Mouse (Mus musculus) neural tube, embryonic 13.5 days (tissue): ENCODE measurements around the gene Arhgef10l. TPM values are rescaled to one million over a fixed set of nuclear protein-coding genes. Genes with fewer than 3 reads are reported as not detected.

Source experiments
- ATAC-seq: fragments of 200-750 bp; cut with Nextera tagmentation; 2 replicates; pipeline ENCODE4 v1.8.0; 2017; ENCODE audit warnings: low read depth, mild to moderate bottlenecking, moderate TSS enrichment, moderate library complexity
- H3K27ac ChIP-seq: fragments of 300-500 bp; sonication (generic); replicated peaks from 2 replicates; pipeline ENCODE4 v1.5.1; 2015; ENCODE audit warnings: moderate library complexity, mild to moderate bottlenecking, inconsistent platforms
- H3K27me3 ChIP-seq: fragments of 300-500 bp; sonication (generic); 2 replicates; pipeline ENCODE4 v1.6.1; 2015; ENCODE audit warnings: mild to moderate bottlenecking, inconsistent platforms
- H3K36me3 ChIP-seq: fragments of 300-500 bp; sonication (generic); 2 replicates; pipeline ENCODE4 v1.6.1; 2015; ENCODE audit warnings: mild to moderate bottlenecking, inconsistent platforms
- H3K4me1 ChIP-seq: fragments of 300-500 bp; sonication (generic); replicated peaks from 2 replicates; pipeline ENCODE4 v1.6.1; 2015; ENCODE audit warnings: inconsistent platforms
- H3K4me2 ChIP-seq: fragments of 300-500 bp; sonication (generic); 2 replicates; pipeline ENCODE4 v1.6.1; 2015; ENCODE audit warnings: inconsistent platforms, mild to moderate bottlenecking, moderate library complexity
- H3K4me3 ChIP-seq: fragments of 300-500 bp; sonication (generic); 2 replicates; pipeline ENCODE4 v1.5.1; 2015; ENCODE audit warnings: mild to moderate bottlenecking, inconsistent platforms
- H3K9ac ChIP-seq: fragments of 300-500 bp; sonication (generic); 2 replicates; pipeline ENCODE4 v1.6.1; 2015; ENCODE audit warnings: moderate library complexity, mild to moderate bottlenecking, inconsistent platforms
- H3K9me3 ChIP-seq: fragments of 300-500 bp; sonication (generic); 2 replicates; pipeline ENCODE4 v1.6.1; 2016; ENCODE audit warnings: inconsistent platforms
- WGBS: fragments of 180-500 bp; shearing (Covaris S2); methylation state at CpG from one replicate; pipeline ENCODE4 v1.1.7; 2015; 5-methylcytosine and 5-hydroxymethylcytosine counted together
- polyA plus RNA-seq: library from polyadenylated mRNA; unstranded; fragments of >200 nt; fragmentation: Nextera tagmentation; extraction: Ambion mirVana; gene quantifications from 2 replicates; pipeline ENCODE4 v1.2.1, GENCODE M21; 2015

Gene Arhgef10l
- polyA plus RNA-seq, 1 experiment from 2014 or later: 28.6 TPM

- Histone ChIP-seq H3K9ac (no peak overlapping the region), H3K27me3 (no peaks in the 10 kb centered on the region), H3K36me3 (no peaks in the 10 kb centered on the region), H3K27ac (no peak overlapping the region), H3K4me2 (no peak overlapping the region), H3K9me3 (no peaks in the 10 kb centered on the region), H3K4me3 (no peak overlapping the region), H3K4me1 (peaks cover 3% of the 10 kb centered on the region; the same call in 1 of the 2 replicates)
- ATAC-seq: no peak
- WGBS: 81% methylated on average over 16 of the region's 16 CpGs
These were observed 24.3 kb upstream of the Arhgef10l start for GRCm38 (mm10) chr4:140689873-140690655.

DNA sequence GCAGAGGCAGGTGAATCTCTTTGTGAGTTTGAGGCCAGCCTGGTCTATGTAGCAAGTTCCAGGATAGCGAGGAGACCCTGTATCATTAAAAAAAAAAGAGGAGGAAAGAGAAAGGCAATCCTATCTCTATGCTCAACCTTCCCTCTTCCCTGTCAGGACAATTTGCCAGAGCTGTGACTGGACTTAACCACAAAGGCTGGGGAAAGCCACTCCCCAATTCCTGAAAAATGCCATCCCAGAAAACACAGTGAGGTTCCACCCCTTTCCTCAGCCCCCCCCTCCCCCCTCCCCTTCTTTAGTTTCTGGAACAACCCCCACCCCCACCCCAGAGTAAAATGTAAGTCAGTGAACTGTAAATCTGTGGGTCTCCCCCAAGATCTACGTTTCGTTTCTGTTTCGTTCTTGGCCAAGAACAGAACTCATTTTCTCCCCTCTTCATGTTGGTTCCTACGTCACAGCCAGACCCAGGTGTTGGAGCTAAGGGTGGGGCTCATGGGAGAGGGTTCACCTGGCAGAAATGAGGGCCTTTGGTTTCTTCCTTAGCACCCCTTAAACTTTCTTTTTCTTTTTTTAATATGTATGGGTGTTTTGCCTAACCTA, 23.1 kb upstream of the Arhgef10l start:
- ATAC-seq: no peak
- H3K27me3 ChIP-seq: no peaks in the 10 kb centered on the region
- peaks cover 14% of the 10 kb centered on the region for H3K4me1 ChIP-seq
- H3K9me3 ChIP-seq: no peaks in the 10 kb centered on the region
- 82% methylated on average over 5 of the region's 5 CpGs for WGBS
- H3K4me2 ChIP-seq: no peak overlapping the region
- H3K9ac ChIP-seq: no peak overlapping the region
- H3K27ac ChIP-seq: no peak overlapping the region
- H3K36me3 ChIP-seq: no peaks in the 10 kb centered on the region
- no peak overlapping the region for H3K4me3 ChIP-seq

DNA sequence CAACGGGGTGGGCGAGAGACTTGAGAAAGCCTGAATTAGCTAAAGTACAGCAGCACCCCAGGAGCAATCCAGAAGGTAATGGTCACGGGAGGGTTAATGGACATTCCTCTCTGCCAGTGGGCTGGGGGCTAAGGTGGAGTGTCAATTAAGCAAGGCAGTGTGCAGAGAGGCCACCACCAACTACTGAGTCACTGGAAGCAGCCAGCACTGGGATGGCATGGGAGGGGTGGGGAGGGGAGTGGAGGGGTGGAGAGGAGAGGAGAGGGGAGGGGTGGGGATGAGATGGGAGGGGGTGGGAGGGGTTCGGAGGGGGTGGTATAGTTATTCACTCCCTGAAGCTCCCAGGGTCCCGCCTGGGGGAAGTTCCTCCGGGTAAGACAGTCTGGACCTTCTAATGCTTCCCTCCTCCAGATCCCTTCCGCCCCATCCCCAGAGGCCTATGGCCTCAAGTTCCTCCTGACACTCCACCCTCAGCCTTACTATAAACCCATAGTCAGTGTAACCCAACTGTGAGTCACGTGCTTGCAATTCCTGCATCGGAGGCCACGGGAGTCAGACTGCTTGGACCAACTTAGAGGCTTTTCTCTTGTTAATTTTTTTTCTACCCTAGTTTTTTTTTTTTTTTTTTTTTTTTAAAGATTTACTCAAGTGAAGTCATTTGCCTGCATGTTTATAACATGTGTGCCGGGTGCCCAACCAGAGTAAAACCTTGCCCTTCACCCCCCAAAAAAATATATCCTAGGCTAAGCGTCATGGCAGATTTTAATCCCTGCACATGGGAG, 22.4 kb upstream of the Arhgef10l start:
- H3K4me1 ChIP-seq: peaks cover 19% of the 10 kb centered on the region
- WGBS: 49% methylated on average over 12 of the region's 12 CpGs
- no peak overlapping the region for H3K4me2 ChIP-seq
- no peak overlapping the region for H3K4me3 ChIP-seq
- no peak overlapping the region for H3K27ac ChIP-seq
- H3K27me3 ChIP-seq: no peaks in the 10 kb centered on the region
- H3K36me3 ChIP-seq: no peaks in the 10 kb centered on the region
- no peak overlapping the region for H3K9ac ChIP-seq
- no peaks in the 10 kb centered on the region for H3K9me3 ChIP-seq
- ATAC-seq: no peak

- Histone ChIP-seq H3K4me2 (peak overlapping the region; percentile 42), H3K27ac (0 out of 2 replicates have a peak overlapping the region, but pooled peaks have one; percentile 18), H3K36me3 (no peaks in the 10 kb centered on the region), H3K27me3 (no peaks in the 10 kb centered on the region), H3K9ac (no peak overlapping the region), H3K4me1 (peaks cover 19% of the 10 kb centered on the region), H3K9me3 (no peaks in the 10 kb centered on the region), H3K4me3 (no peak overlapping the region)
- no peak; the same call in 1 of the 2 replicates for ATAC-seq
- 33% methylated on average over 6 of the region's 6 CpGs for WGBS
These were observed 19.1 kb upstream of the Arhgef10l start for GRCm38 (mm10) chr4:140684881-140685303.

DNA sequence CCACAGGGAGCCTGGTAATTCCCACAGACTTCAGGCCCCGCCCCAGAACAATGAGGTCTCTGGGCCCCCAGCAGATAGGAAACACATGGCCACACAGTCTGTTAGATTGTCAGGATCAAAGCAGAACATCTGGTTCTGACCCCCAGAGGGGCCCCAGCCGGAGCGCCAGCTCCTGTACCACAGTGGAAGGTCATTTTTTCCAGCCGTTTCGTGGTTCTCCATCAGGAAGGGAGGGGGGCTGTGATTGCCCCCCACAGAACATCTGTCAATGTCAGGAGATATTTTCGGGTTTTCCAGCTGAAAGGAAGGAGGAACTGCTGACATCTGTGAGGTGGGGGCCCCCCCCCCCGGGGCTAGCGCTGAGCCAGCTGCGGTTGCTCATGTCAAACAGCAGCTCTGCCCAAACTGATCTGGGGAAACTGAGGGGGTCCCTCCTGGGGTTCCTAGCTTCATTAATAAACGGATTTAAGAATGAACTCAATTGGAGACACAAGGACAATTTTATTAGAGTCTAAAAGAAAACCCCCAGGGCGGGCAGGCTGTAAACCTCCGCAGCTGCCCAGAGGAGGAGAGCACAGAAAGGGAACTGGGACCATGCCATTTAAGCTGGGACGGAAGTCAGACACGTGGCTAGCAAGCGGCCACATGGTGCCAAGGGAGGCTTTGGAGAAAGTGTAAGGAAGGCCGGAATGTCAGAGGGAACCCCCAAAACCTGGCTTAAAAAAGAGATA, 18.5 kb upstream of the Arhgef10l start:
- Histone ChIP-seq H3K9me3 (no peaks in the 10 kb centered on the region), H3K4me1 (peaks cover 19% of the 10 kb centered on the region), H3K4me2 (peak overlapping the region; percentile 42), H3K27ac (0 out of 2 replicates have a peak overlapping the region, but pooled peaks have one; percentile 18), H3K9ac (peak overlapping the region; percentile 22; the same call in 1 of the 2 replicates), H3K36me3 (no peaks in the 10 kb centered on the region), H3K27me3 (no peaks in the 10 kb centered on the region), H3K4me3 (no peak overlapping the region)
- WGBS: 4% methylated on average over 16 of the region's 16 CpGs
- ATAC-seq: no peak

DNA sequence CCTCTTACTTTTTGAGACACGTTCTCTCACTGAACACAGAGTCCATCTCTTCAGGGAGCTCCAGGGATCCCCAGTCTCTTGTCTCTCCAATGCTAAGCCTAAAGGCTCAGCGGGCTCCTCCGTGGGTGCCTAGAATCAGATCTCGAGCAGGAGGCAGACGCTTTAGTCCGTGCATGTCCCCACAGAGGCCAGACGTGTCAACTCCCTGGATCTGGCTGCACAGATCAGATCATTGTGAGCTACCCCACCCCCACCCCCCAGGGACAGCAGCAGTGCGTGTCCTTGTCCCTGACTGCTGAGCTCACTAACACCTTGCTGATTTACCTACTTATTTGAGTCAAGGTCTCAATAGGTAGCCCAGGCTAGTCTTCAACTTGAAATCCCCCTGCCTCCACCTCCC, 17.8 kb upstream of the Arhgef10l start:
- WGBS: 35% methylated on average over 8 of the region's 8 CpGs

GRCm38 (mm10) chr4:140680731-140681397, 15.1 kb upstream of the Arhgef10l start:
- no peak for ATAC-seq
- no peak overlapping the region for H3K27ac ChIP-seq
- no peak overlapping the region for H3K9ac ChIP-seq
- H3K36me3 ChIP-seq: no peaks in the 10 kb centered on the region
- H3K27me3 ChIP-seq: no peaks in the 10 kb centered on the region
- no peak overlapping the region for H3K4me2 ChIP-seq
- H3K4me1 ChIP-seq: peaks cover 19% of the 10 kb centered on the region
- 62% methylated on average over 8 of the region's 8 CpGs for WGBS
- H3K4me3 ChIP-seq: no peak overlapping the region
- H3K9me3 ChIP-seq: no peaks in the 10 kb centered on the region

More for the DNA sequence above, 17.8 kb upstream of the Arhgef10l start:
- Histone ChIP-seq H3K27me3 (no peaks in the 10 kb centered on the region), H3K36me3 (no peaks in the 10 kb centered on the region), H3K4me2 (no peak overlapping the region), H3K4me1 (peaks cover 19% of the 10 kb centered on the region), H3K9ac (no peak overlapping the region), H3K4me3 (no peak overlapping the region), H3K27ac (no peak overlapping the region), H3K9me3 (no peaks in the 10 kb centered on the region)
- ATAC-seq: no peak

DNA sequence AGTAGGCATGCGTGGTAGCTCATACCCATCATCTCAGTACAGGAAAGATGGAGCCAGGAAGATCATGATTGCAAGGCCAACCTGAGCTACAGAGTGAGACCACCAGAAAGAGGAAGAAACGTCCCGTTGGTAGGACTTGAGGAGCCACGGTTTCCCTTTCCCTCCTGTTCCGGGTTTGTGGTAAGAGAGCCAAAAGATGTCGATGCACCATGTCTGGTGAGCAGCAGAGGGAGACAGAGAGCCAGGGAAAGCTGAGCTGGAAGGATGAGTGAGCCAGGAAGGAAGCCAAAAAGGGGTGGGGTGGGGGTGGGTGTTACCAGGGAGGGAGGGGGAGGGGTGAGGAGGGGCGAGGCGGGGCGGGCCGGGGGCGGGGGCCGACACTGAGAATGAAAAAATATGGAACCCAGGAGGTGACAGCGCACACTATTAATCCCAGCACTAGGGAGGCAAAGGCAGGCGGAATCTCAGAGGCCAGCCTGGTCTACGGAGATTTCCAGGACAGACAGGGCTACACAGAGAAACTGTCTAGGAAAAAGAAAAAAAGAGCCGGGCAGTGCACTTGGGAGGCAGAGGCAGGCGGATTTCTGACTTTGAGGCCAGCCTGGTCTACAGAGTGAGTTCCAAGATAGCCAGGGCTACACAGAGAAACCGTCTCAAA, 14.0 kb upstream of the Arhgef10l start:
- no peaks in the 10 kb centered on the region for H3K36me3 ChIP-seq
- H3K27ac ChIP-seq: no peak overlapping the region
- ATAC-seq: no peak; the same call in 1 of the 2 replicates
- WGBS: 31% methylated on average over 15 of the region's 18 CpGs
- no peak overlapping the region for H3K4me3 ChIP-seq
- H3K9ac ChIP-seq: no peak overlapping the region
- H3K4me1 ChIP-seq: peaks cover 14% of the 10 kb centered on the region
- H3K9me3 ChIP-seq: no peaks in the 10 kb centered on the region
- H3K27me3 ChIP-seq: no peaks in the 10 kb centered on the region
- H3K4me2 ChIP-seq: 0 out of 2 replicates have a peak overlapping the region, but pooled peaks have one; percentile 21

DNA sequence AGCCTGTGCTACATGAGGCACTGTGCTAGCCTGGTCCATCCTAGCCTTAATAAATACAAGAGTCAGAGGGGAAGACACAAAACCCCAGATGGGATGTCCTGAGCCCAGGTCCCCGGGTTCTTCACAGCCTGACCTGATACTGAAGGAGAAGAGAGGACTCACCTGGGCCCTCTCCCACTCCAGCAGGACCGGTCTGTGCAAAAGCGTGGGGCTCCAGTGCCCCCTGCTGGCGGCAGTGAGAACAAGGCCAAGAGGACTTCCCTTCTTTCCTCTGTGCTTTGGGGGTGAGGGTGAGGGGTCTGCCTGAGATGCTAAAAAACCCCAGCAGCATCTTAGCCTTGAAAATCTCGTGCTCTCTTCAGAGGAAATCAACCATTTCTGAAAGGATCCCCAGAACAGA, 13.2 kb upstream of the Arhgef10l start:
- no peak overlapping the region for H3K4me2 ChIP-seq
- no peaks in the 10 kb centered on the region for H3K9me3 ChIP-seq
- no peak overlapping the region for H3K27ac ChIP-seq
- no peaks in the 10 kb centered on the region for H3K27me3 ChIP-seq
- no peaks in the 10 kb centered on the region for H3K36me3 ChIP-seq
- H3K4me3 ChIP-seq: no peak overlapping the region
- WGBS: 9% methylated on average over 5 of the region's 5 CpGs
- no peak overlapping the region for H3K9ac ChIP-seq
- ATAC-seq: peak; percentile 28; the same call in 1 of the 2 replicates
- peaks cover 6% of the 10 kb centered on the region for H3K4me1 ChIP-seq

GRCm38 (mm10) chr4:140674345-140674926, 8.6 kb upstream of the Arhgef10l start:
- Histone ChIP-seq H3K36me3 (no peaks in the 10 kb centered on the region), H3K9ac (no peak overlapping the region), H3K27me3 (no peaks in the 10 kb centered on the region), H3K27ac (no peak overlapping the region), H3K4me2 (no peak overlapping the region), H3K4me1 (no peaks in the 10 kb centered on the region; the same call in 1 of the 2 replicates), H3K4me3 (no peak overlapping the region), H3K9me3 (no peaks in the 10 kb centered on the region)
- peak; percentile 51; the same call in 1 of the 2 replicates for ATAC-seq
- WGBS: 32% methylated on average over 13 of the region's 13 CpGs
